Mouse (Mus musculus) kidney, embryonic 16.5 days (tissue): ENCODE results near the gene Tubg2. TPM values are rescaled to one million over a fixed set of nuclear protein-coding genes. Genes with fewer than 3 reads are reported as not detected.

Experiments used
- ATAC-seq: fragments of 200-750 bp; cut with Nextera tagmentation; 2 replicates; pipeline ENCODE4 v1.8.0; 2017; ENCODE audit warnings: moderate TSS enrichment; ENCODE audit not compliant: low FRiP score, low TSS enrichment
- H3K27ac ChIP-seq: fragments of 300-500 bp; sonication (generic); 2 replicates; pipeline ENCODE4 v1.5.1; 2014; ENCODE audit warnings: low read length
- H3K27me3 ChIP-seq: fragments of 300-500 bp; sonication (generic); 2 replicates; pipeline ENCODE4 v1.6.1; 2014; ENCODE audit warnings: low read length, control low read depth, mixed read lengths; ENCODE audit not compliant: insufficient read depth
- H3K36me3 ChIP-seq: fragments of 300-500 bp; sonication (generic); 2 replicates; pipeline ENCODE4 v1.6.1; 2014; ENCODE audit warnings: low read length, control low read depth, mixed read lengths; ENCODE audit not compliant: insufficient read depth
- H3K4me1 ChIP-seq: fragments of 300-500 bp; sonication (generic); 2 replicates; pipeline ENCODE4 v1.6.1; 2014; ENCODE audit warnings: low read length, control low read depth, mixed read lengths; ENCODE audit not compliant: insufficient read depth
- H3K4me2 ChIP-seq: fragments of 300-500 bp; sonication (generic); replicated peaks from 2 replicates; pipeline ENCODE4 v1.6.1; 2014; ENCODE audit warnings: low read depth, low read length
- H3K4me3 ChIP-seq: fragments of 300-500 bp; sonication (generic); 2 replicates; pipeline ENCODE4 v1.5.1; 2014; ENCODE audit warnings: mild to moderate bottlenecking, low read length
- H3K9ac ChIP-seq: fragments of 300-500 bp; sonication (generic); replicated peaks from 2 replicates; pipeline ENCODE4 v1.6.1; 2014; ENCODE audit warnings: low read length
- H3K9me3 ChIP-seq: fragments of 300-500 bp; sonication (generic); 2 replicates; pipeline ENCODE4 v1.6.1; 2016; ENCODE audit warnings: low read length, control low read depth
- WGBS: fragments of 180-500 bp; shearing (Covaris S2); extraction: QIAGEN DNeasy Blood & Tissue Kit; methylation state at CpG from one replicate; pipeline ENCODE4 v1.1.7; 2014; 5-methylcytosine and 5-hydroxymethylcytosine counted together
- polyA plus RNA-seq: library from polyadenylated mRNA; unstranded; fragments of >200 nt; fragmentation: Nextera tagmentation; extraction: Ambion mirVana; gene quantifications from 2 replicates; pipeline ENCODE4 v1.2.1, GENCODE M21; 2015

Gene Tubg2
- polyA plus RNA-seq, 1 experiment from 2014 or later, result 4.2 TPM

- Histone ChIP-seq H3K4me3 (no peak overlapping the region), H3K27me3 (no peaks in the 10 kb centered on the region), H3K4me2 (no peak overlapping the region), H3K9me3 (no peaks in the 10 kb centered on the region), H3K36me3 (peaks cover 31% of the 10 kb centered on the region), H3K4me1 (peaks cover 41% of the 10 kb centered on the region), H3K27ac (peak overlapping the region; percentile 94), H3K9ac (0 out of 2 replicates have a peak overlapping the region, but pooled peaks have one; percentile 12)
- 46% methylated on average over 17 of the region's 17 CpGs for WGBS
- ATAC-seq, result no peak
Observed at GRCm38 (mm10) chr11:101190913-101191907, 35.5 kb downstream of the Tubg2 start.

GRCm38 (mm10) chr11:101191919-101192470, 36.3 kb downstream of the Tubg2 start:
- Histone ChIP-seq H3K4me1 (peaks cover 41% of the 10 kb centered on the region), H3K4me2 (no peak overlapping the region), H3K4me3 (no peak overlapping the region), H3K9me3 (no peaks in the 10 kb centered on the region), H3K9ac (no peak overlapping the region), H3K36me3 (peaks cover 32% of the 10 kb centered on the region), H3K27me3 (no peaks in the 10 kb centered on the region), H3K27ac (peak overlapping the region; percentile 47; the same call in 1 of the 2 replicates)
- WGBS, result 83% methylated on average over 4 of the region's 4 CpGs
- ATAC-seq, result no peak

DNA sequence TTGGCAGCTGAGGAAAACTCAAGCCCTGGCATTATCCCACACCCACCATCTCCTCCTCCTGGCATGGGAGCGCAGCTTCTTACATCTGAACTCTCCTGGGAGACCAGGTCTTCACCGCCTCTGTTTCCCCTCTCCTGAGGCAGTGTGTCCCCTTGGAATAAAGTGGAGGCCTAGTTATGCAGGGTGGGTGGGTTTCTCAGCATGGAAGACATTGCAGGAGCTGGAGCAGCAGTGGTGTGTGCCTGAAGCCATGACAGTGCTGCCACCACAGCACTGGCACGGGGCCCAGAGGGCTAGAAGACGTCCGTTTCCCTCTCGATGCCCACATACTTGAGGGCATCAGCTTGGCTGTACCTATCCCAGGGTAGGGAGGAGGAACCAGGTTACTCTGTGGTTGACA, 36.9 kb downstream of the Tubg2 start:
- H3K9me3 ChIP-seq, result no peaks in the 10 kb centered on the region
- no peak overlapping the region for H3K27ac ChIP-seq
- WGBS, result 93% methylated on average over 6 of the region's 6 CpGs
- H3K4me2 ChIP-seq, result no peak overlapping the region
- H3K4me1 ChIP-seq, result peaks cover 41% of the 10 kb centered on the region
- H3K27me3 ChIP-seq, result no peaks in the 10 kb centered on the region
- ATAC-seq, result no peak
- H3K9ac ChIP-seq, result no peak overlapping the region
- H3K4me3 ChIP-seq, result no peak overlapping the region
- peaks cover 36% of the 10 kb centered on the region for H3K36me3 ChIP-seq

DNA sequence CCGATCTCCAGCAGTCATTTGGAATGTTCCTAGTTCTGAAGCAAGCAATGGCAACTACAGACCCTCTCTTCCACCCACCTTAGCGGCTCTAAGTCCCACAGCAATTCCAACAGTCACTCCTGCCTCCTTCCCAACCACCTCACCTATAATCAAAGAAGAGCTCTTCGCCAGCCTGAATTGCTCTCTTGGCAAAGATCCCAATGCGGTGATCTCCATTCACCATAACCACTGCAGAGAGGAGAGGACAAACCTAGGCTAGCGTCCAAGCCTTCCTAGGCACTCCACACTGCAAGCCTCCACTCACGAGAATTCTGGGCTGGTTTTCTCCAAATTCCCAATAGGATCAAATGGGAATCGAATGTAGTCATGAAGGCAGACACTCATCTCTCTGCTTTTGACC, 37.4 kb downstream of the Tubg2 start:
- Histone ChIP-seq H3K4me3 (no peak overlapping the region), H3K9me3 (no peaks in the 10 kb centered on the region), H3K4me1 (peaks cover 41% of the 10 kb centered on the region), H3K4me2 (no peak overlapping the region), H3K9ac (no peak overlapping the region), H3K27ac (no peak overlapping the region), H3K36me3 (peaks cover 40% of the 10 kb centered on the region), H3K27me3 (no peaks in the 10 kb centered on the region)
- 94% methylated on average over 7 of the region's 7 CpGs for WGBS
- no peak for ATAC-seq

- WGBS, result 67% methylated on average over 5 of the region's 5 CpGs
Observed at GRCm38 (mm10) chr11:101194137-101194536, 38.4 kb downstream of the Tubg2 start.

GRCm38 (mm10) chr11:101194643-101195042, 38.9 kb downstream of the Tubg2 start:
- Histone ChIP-seq H3K9me3 (no peaks in the 10 kb centered on the region), H3K4me1 (peaks cover 25% of the 10 kb centered on the region), H3K27me3 (no peaks in the 10 kb centered on the region), H3K4me3 (no peak overlapping the region), H3K36me3 (peaks cover 54% of the 10 kb centered on the region), H3K27ac (no peak overlapping the region), H3K9ac (no peak overlapping the region), H3K4me2 (no peak overlapping the region)
- ATAC-seq, result no peak
- WGBS, result 79% methylated on average over 6 of the region's 6 CpGs

More at GRCm38 (mm10) chr11:101194137-101194536, 38.4 kb downstream of the Tubg2 start:
- Histone ChIP-seq H3K9ac (no peak overlapping the region), H3K4me3 (no peak overlapping the region), H3K36me3 (peaks cover 49% of the 10 kb centered on the region), H3K27ac (no peak overlapping the region), H3K27me3 (no peaks in the 10 kb centered on the region), H3K4me2 (no peak overlapping the region), H3K4me1 (peaks cover 30% of the 10 kb centered on the region), H3K9me3 (no peaks in the 10 kb centered on the region)
- ATAC-seq, result no peak

- no peaks in the 10 kb centered on the region for H3K27me3 ChIP-seq
- H3K4me3 ChIP-seq, result no peak overlapping the region
- peaks cover 20% of the 10 kb centered on the region for H3K4me1 ChIP-seq
- no peaks in the 10 kb centered on the region for H3K9me3 ChIP-seq
- ATAC-seq, result no peak
- H3K4me2 ChIP-seq, result no peak overlapping the region
- H3K27ac ChIP-seq, result no peak overlapping the region
- 75% methylated on average over 1 of the region's 1 CpGs for WGBS
- peaks cover 59% of the 10 kb centered on the region for H3K36me3 ChIP-seq
- no peak overlapping the region for H3K9ac ChIP-seq
Observed at GRCm38 (mm10) chr11:101195101-101195500, 39.4 kb downstream of the Tubg2 start.

GRCm38 (mm10) chr11:101195571-101195970, 39.9 kb downstream of the Tubg2 start:
- Histone ChIP-seq H3K4me2 (no peak overlapping the region), H3K9ac (no peak overlapping the region), H3K4me1 (peaks cover 16% of the 10 kb centered on the region), H3K36me3 (peaks cover 63% of the 10 kb centered on the region), H3K9me3 (no peaks in the 10 kb centered on the region), H3K4me3 (no peak overlapping the region), H3K27ac (no peak overlapping the region), H3K27me3 (no peaks in the 10 kb centered on the region)
- 87% methylated on average over 8 of the region's 8 CpGs for WGBS
- no peak for ATAC-seq

GRCm38 (mm10) chr11:101196175-101196574, 40.5 kb downstream of the Tubg2 start:
- H3K9me3 ChIP-seq, result no peaks in the 10 kb centered on the region
- no peak overlapping the region for H3K27ac ChIP-seq
- 86% methylated on average over 8 of the region's 8 CpGs for WGBS
- H3K27me3 ChIP-seq, result no peaks in the 10 kb centered on the region
- no peak overlapping the region for H3K4me3 ChIP-seq
- H3K9ac ChIP-seq, result no peak overlapping the region
- H3K4me1 ChIP-seq, result peaks cover 10% of the 10 kb centered on the region
- H3K4me2 ChIP-seq, result no peak overlapping the region
- ATAC-seq, result no peak
- H3K36me3 ChIP-seq, result peaks cover 66% of the 10 kb centered on the region

GRCm38 (mm10) chr11:101199555-101199954, 43.8 kb downstream of the Tubg2 start:
- no peaks in the 10 kb centered on the region for H3K4me1 ChIP-seq
- no peak overlapping the region for H3K4me3 ChIP-seq
- no peak for ATAC-seq
- no peak overlapping the region for H3K4me2 ChIP-seq
- H3K36me3 ChIP-seq, result peaks cover 74% of the 10 kb centered on the region
- H3K9me3 ChIP-seq, result no peaks in the 10 kb centered on the region
- H3K9ac ChIP-seq, result no peak overlapping the region
- 91% methylated on average over 3 of the region's 3 CpGs for WGBS
- H3K27ac ChIP-seq, result no peak overlapping the region
- no peaks in the 10 kb centered on the region for H3K27me3 ChIP-seq
